ENCODE assay signal across 9 mouse cellular contexts in the genomic region with DNA sequence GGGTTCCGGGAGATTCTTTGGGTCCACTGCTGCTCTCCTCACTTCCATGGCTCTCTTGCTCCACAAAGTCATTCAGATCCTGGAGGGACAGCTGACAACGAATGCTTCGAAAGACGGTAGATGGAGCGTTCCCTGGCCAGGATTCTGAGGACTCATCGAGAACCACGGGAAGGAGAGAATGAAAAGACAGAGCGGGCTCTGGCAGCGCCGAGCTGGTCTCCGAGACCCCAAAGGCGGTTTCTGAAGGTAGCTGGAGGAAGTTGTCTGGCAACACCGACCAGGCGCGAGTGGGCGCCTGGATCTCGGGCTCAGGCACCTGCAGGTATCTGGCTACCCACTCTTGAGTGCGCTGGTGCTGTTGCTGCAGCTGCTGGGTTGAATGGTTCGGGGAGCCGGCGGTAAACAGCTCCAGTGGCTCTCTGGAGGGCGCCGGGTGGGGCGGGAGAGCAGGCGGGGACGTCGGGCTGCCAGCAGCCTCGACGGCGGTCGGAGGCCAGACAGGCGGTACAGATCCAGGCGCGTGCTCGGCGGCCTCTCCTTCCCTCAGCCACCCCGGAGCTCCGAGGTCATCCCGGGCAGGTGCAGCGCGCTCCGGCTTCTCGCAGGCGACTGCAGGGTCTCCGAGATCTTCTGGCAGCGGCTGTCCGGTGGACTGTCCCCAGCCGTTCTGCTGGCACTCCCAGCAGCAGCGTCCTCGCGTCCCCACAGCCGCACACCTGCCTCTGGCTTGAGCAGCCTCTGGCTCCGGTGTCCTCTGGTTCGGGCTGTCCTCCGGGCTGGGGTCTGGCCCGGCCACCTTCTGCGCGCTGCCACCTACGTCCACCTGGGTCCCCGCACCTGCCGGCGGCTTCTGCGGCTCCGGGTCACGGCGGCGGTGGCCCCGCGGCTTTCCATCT. TPM values are rescaled to one million over a fixed set of nuclear protein-coding genes. Genes with fewer than 3 reads are reported as not detected.
DNase-seq lines count a peak whose midpoint lies in the region; ATAC-seq and TF ChIP-seq lines count a peak whose summit lies in the region.
"Had no signal": no experiment of that assay in that cellular context is flagged by ENCODE, and none has a peak within 500 bp of the region (broad histone marks: within the 10 kb centered on the region; RNA-seq: fewer than 3 reads in every experiment).

No protein-coding gene starts in this region.

- peaks cover 15% of the 10 kb centered on the region; the same call in 1 of the 2 replicates for H3K4me1 ChIP-seq in lung, embryonic 14.5 days (ENCODE audit: insufficient read depth)
- H3K4me1 ChIP-seq in embryonic facial prominence, embryonic 13.5 days: peaks cover 20% of the 10 kb centered on the region
- H3K4me1 ChIP-seq in intestine, postnatal 0 days (replicated peaks; ENCODE audit: control insufficient read depth, insufficient read depth, low read length): 0 out of 2 replicates have a peak, but pooled peaks cover 5% of the 10 kb centered on the region

- H3K27ac ChIP-seq in lung, embryonic 14.5 days (ENCODE audit: low read depth): no peak overlapping the region
- no peak overlapping the region for H3K27ac ChIP-seq in embryonic facial prominence, embryonic 13.5 days
- peak overlapping the region; percentile 87 for H3K27ac ChIP-seq in intestine, postnatal 0 days (ENCODE audit: low read depth, low read length)
- H3K27ac ChIP-seq: macrophage had no signal

- peak overlapping the region; percentile 51 for H3K4me3 ChIP-seq in lung, embryonic 14.5 days (ENCODE audit: low read depth, low read length)
- peak overlapping the region; percentile 58 for H3K4me3 ChIP-seq in embryonic facial prominence, embryonic 13.5 days
- H3K4me3 ChIP-seq in intestine, postnatal 0 days (ENCODE audit: low read depth, low read length): peak overlapping the region; percentile 64

- WGBS in lung, embryonic 14.5 days: 4% methylated on average over 69 of the region's 69 CpGs
- 3% methylated on average over 69 of the region's 69 CpGs for WGBS in embryonic facial prominence, embryonic 13.5 days
- WGBS in intestine, postnatal 0 days: 4% methylated on average over 65 of the region's 69 CpGs

- peak overlapping the region; percentile 49 for H3K9ac ChIP-seq in lung, embryonic 14.5 days
- H3K9ac ChIP-seq in embryonic facial prominence, embryonic 13.5 days: peak overlapping the region; percentile 68
- H3K9ac ChIP-seq in intestine, postnatal 0 days (ENCODE audit: low read depth, low read length): peak overlapping the region; percentile 81

- DNase-seq in lung, embryonic 14.5 days: peak; percentile 23
- DNase-seq in lung, postnatal 14 days: no peak
- peak; percentile 18 for DNase-seq in lung, postnatal 36 days
- DNase-seq in natural killer cell, adult 2 months (ENCODE audit: low spot score in 2 of 2): no peak
- DNase-seq in MN1 (ENCODE audit: low spot score): no peak
- no peak for DNase-seq in spleen, postnatal 10 days (ENCODE audit: low spot score in 2 of 2)

- peaks cover 58% of the 10 kb centered on the region for H3K27me3 ChIP-seq in lung, embryonic 14.5 days (ENCODE audit: insufficient read depth, low read length)
- H3K27me3 ChIP-seq in embryonic facial prominence, embryonic 13.5 days: peaks cover 72% of the 10 kb centered on the region
- H3K27me3 ChIP-seq in intestine, postnatal 0 days (replicated peaks; ENCODE audit: control insufficient read depth, insufficient read depth, low read length): 0 out of 2 replicates have a peak, but pooled peaks cover 7% of the 10 kb centered on the region

- peak overlapping the region; percentile 86 for H3K4me2 ChIP-seq in lung, embryonic 14.5 days
- peak overlapping the region; percentile 97 for H3K4me2 ChIP-seq in embryonic facial prominence, embryonic 13.5 days
- H3K4me2 ChIP-seq in intestine, postnatal 0 days (replicated peaks; ENCODE audit: low read depth): peak overlapping the region; percentile 80

- H3K9me3 ChIP-seq in lung, embryonic 14.5 days (ENCODE audit: low read depth, low read length): no peaks in the 10 kb centered on the region
- no peaks in the 10 kb centered on the region for H3K9me3 ChIP-seq in embryonic facial prominence, embryonic 13.5 days
- H3K9me3 ChIP-seq in intestine, postnatal 0 days (ENCODE audit: control insufficient read depth): no peaks in the 10 kb centered on the region

- H3K36me3 ChIP-seq in lung, embryonic 14.5 days (ENCODE audit: insufficient read depth): no peaks in the 10 kb centered on the region
- no peaks in the 10 kb centered on the region for H3K36me3 ChIP-seq in embryonic facial prominence, embryonic 13.5 days
- no peaks in the 10 kb centered on the region for H3K36me3 ChIP-seq in intestine, postnatal 0 days (ENCODE audit: control insufficient read depth, insufficient read depth)

- ATAC-seq in lung, embryonic 14.5 days (ENCODE audit: insufficient read depth): no peak; the same call in none of the 2 replicates
- ATAC-seq in embryonic facial prominence, embryonic 13.5 days (ENCODE audit: insufficient number of reproducible peaks, insufficient read depth, low FRiP score, low TSS enrichment, low read depth): no peak
- ATAC-seq in intestine, postnatal 0 days: peak; percentile 1; the same call in 1 of the 2 replicates

- no peak for TF ChIP-seq CTCF in lung, embryonic 14.5 days (IDR thresholded peaks at IDR 0.05; ENCODE audit: low read depth)
- TF ChIP-seq CTCF in intestine, postnatal 0 days (IDR thresholded peaks at IDR 0.05; ENCODE audit: low read depth): no peak

RNA-seq across cellular contexts. Expression of a gene that starts 0.9 kb away (rescaled TPM):
- polyA plus RNA-seq in lung, embryonic 14.5 days (2014; fragmentation: Nextera tagmentation; extraction: Ambion mirVana): 1.8 and 2.0 TPM in 2 replicates
- 0.59 and 1.3 TPM in 2 replicates for polyA plus RNA-seq in embryonic facial prominence, embryonic 13.5 days (2015; fragmentation: Nextera tagmentation; extraction: Ambion mirVana)
- 16.1 and 18.0 TPM in 2 replicates for polyA plus RNA-seq in intestine, postnatal 0 days (2015; fragmentation: Nextera tagmentation; extraction: Ambion mirVana)
- polyA plus RNA-seq: macrophage had no signal

RNA-seq across cellular contexts. Expression of a gene that starts 49.3 kb away (rescaled TPM):
- 184 and 186 TPM in 2 replicates for polyA plus RNA-seq in lung, embryonic 14.5 days (2014; fragmentation: Nextera tagmentation; extraction: Ambion mirVana)
- polyA plus RNA-seq in embryonic facial prominence, embryonic 13.5 days (2015; fragmentation: Nextera tagmentation; extraction: Ambion mirVana): 220 and 238 TPM in 2 replicates
- 39.2 and 40.9 TPM in 2 replicates for polyA plus RNA-seq in intestine, postnatal 0 days (2015; fragmentation: Nextera tagmentation; extraction: Ambion mirVana)

Comparison
In these comparisons a context has a peak if more than half of its experiments do, and no peak if none do; other contexts are left out.
1. DNase-seq: peak in lung, embryonic 14.5 days (single experiment) and lung, postnatal 36 days (single experiment); none in lung, postnatal 14 days (single experiment), natural killer cell, adult 2 months (0 of 2), MN1 (single experiment) and spleen, postnatal 10 days (0 of 2).
2. Peak in every context shown above with its lines, with median percentiles within 50 percentile points of each other: H3K4me2 ChIP-seq, H3K4me3 ChIP-seq and H3K9ac ChIP-seq.